In genomic region chr1:93755618-93756017, GRCm38 (mm10) we compare ENCODE assay signal across 9 mouse cellular contexts. TPM values are rescaled to one million over a fixed set of nuclear protein-coding genes. Genes with fewer than 3 reads are reported as not detected.
A peak's percentile ranks its signal among the peaks of the same experiment; 100 is the strongest.
DNase-seq lines count a peak whose midpoint lies in the region; ATAC-seq and TF ChIP-seq lines count a peak whose summit lies in the region.
"Had no signal": no experiment of that assay in that cellular context is flagged by ENCODE, and none has a peak within 500 bp of the region (broad histone marks: within the 10 kb centered on the region; RNA-seq: fewer than 3 reads in every experiment).

No protein-coding gene starts in this region.

- 24% methylated on average over 7 of the region's 7 CpGs for WGBS in forebrain, embryonic 15.5 days
- 26% methylated on average over 7 of the region's 7 CpGs for WGBS in liver, embryonic 13.5 days (ENCODE audit: insufficient replicate concordance)

- peaks cover 67% of the 10 kb centered on the region for H3K4me1 ChIP-seq in erythroblast, embryonic 14.5 days (ENCODE audit: control insufficient read depth)
- H3K4me1 ChIP-seq in forebrain, embryonic 15.5 days, result peaks cover 28% of the 10 kb centered on the region
- H3K4me1 ChIP-seq in liver, embryonic 13.5 days (replicated peaks), result peaks cover 69% of the 10 kb centered on the region

- peak overlapping the region; percentile 85 for H3K4me2 ChIP-seq in forebrain, embryonic 15.5 days (replicated peaks)
- H3K4me2 ChIP-seq in liver, embryonic 13.5 days, result peak overlapping the region; percentile 99

- no peak for ATAC-seq in erythroblast, adult 5-6 weeks (replicated peaks; ENCODE audit: low FRiP score, poor library complexity, severe bottlenecking)
- no peak for ATAC-seq in forebrain, embryonic 15.5 days (replicated peaks)
- ATAC-seq in liver, embryonic 13.5 days (ENCODE audit: low read depth), result no peak

- peaks cover 62% of the 10 kb centered on the region for H3K79me3 ChIP-seq in C2C12 (ENCODE audit: low read depth)

- no peak for DNase-seq in liver, embryonic 13.5 days
- no peak for DNase-seq in T-cell, adult 2 months (ENCODE audit: low spot score)
- DNase-seq in urinary bladder, postnatal 36 days (ENCODE audit: low spot score in 2 of 2), result no peak
- no peak for DNase-seq in left cerebral cortex, adult 9 months (ENCODE audit: low spot score in 2 of 2)
- DNase-seq: cerebellum, adult 11-12 months had no signal

- H3K9ac ChIP-seq in forebrain, embryonic 15.5 days (replicated peaks), result peak overlapping the region; percentile 73
- H3K9ac ChIP-seq in liver, embryonic 13.5 days, result peak overlapping the region; percentile 92

- no peak overlapping the region for H3K27ac ChIP-seq in forebrain, embryonic 15.5 days (replicated peaks)
- peak overlapping the region; percentile 95 for H3K27ac ChIP-seq in liver, embryonic 13.5 days

- no peak overlapping the region for H3ac ChIP-seq in C2C12 (ENCODE audit: control insufficient read depth, insufficient read length, low read depth)

- peaks cover 7% of the 10 kb centered on the region for H3K27me3 ChIP-seq in erythroblast, embryonic 14.5 days (ENCODE audit: control insufficient read depth)
- H3K27me3 ChIP-seq in C2C12 (ENCODE audit: control insufficient read depth, insufficient read depth, insufficient read length), result no peaks in the 10 kb centered on the region
- no peaks in the 10 kb centered on the region for H3K27me3 ChIP-seq in forebrain, embryonic 15.5 days
- no peaks in the 10 kb centered on the region for H3K27me3 ChIP-seq in liver, embryonic 13.5 days

- H3K79me2 ChIP-seq in C2C12 (ENCODE audit: control insufficient read depth, insufficient read depth), result peaks cover 97% of the 10 kb centered on the region

- no peaks in the 10 kb centered on the region for H3K9me3 ChIP-seq in erythroblast, embryonic 14.5 days (ENCODE audit: control insufficient read depth, low read length)
- H3K9me3 ChIP-seq in forebrain, embryonic 15.5 days, result no peaks in the 10 kb centered on the region
- no peaks in the 10 kb centered on the region for H3K9me3 ChIP-seq in liver, embryonic 13.5 days (replicated peaks)

- peak overlapping the region; percentile 97 for H3K4me3 ChIP-seq in erythroblast, embryonic 14.5 days (replicated peaks)
- peak overlapping the region; percentile 83 for H3K4me3 ChIP-seq in C2C12 (ENCODE audit: insufficient read depth, poor library complexity, severe bottlenecking)
- H3K4me3 ChIP-seq in forebrain, embryonic 15.5 days, result peak overlapping the region; percentile 98
- H3K4me3 ChIP-seq in liver, embryonic 13.5 days (replicated peaks), result peak overlapping the region; percentile 94

- no peak for TF ChIP-seq CTCF in C2C12 (IDR thresholded peaks at IDR 0.05; ENCODE audit: control insufficient read depth, insufficient read depth, insufficient read length)

- peaks cover 44% of the 10 kb centered on the region for H3K36me3 ChIP-seq in erythroblast, embryonic 14.5 days (ENCODE audit: control insufficient read depth)
- H3K36me3 ChIP-seq in C2C12 (ENCODE audit: control insufficient read depth, insufficient read depth), result no peaks in the 10 kb centered on the region
- H3K36me3 ChIP-seq in forebrain, embryonic 15.5 days, result peaks cover 1% of the 10 kb centered on the region; the same call in 1 of the 2 replicates
- peaks cover 2% of the 10 kb centered on the region for H3K36me3 ChIP-seq in liver, embryonic 13.5 days

TF ChIP-seq in C2C12, 6 proteins besides CTCF, POLR2A, EP300 and RAD21:
- TF ChIP-seq FOSL1 (IDR thresholded peaks at IDR 0.05; ENCODE audit: insufficient read depth, low read length, poor library complexity, severe bottlenecking) (no peak), CEBPB (IDR thresholded peaks at IDR 0.05; ENCODE audit: low read depth) (no peak), MYOD1 (IDR thresholded peaks at IDR 0.05; ENCODE audit: control insufficient read depth, insufficient read length, low read depth) (no peak), MYOG (IDR thresholded peaks at IDR 0.05; ENCODE audit: control insufficient read depth, extremely low read depth, insufficient read length) (no peak)

RNA-seq across cellular contexts. Expression of gene Thap4, which starts 1.0 kb away (rescaled TPM):
- 2.1 and 5.0 TPM in 2 replicates for polyA plus RNA-seq in erythroblast, embryonic 14.5 days (2012)
- 6.3 and 15.0 TPM in 2 replicates for total RNA-seq in erythroblast, adult 5-6 weeks (2015; ENCODE audit: low replicate concordance)
- 1.4 and 6.1 TPM in 2 replicates for total RNA-seq in erythroblast, adult 5-6 weeks (2017; ENCODE audit: low replicate concordance)
- 65.2 TPM for polyA plus RNA-seq in C2C12 (2012; fragmentation: generic; extraction: Trizol)
- polyA plus RNA-seq in forebrain, embryonic 15.5 days (2015; fragmentation: Nextera tagmentation; extraction: Ambion mirVana), result 43.1 and 47.4 TPM in 2 replicates
- polyA plus RNA-seq in liver, embryonic 13.5 days (2015; fragmentation: Nextera tagmentation; extraction: Ambion mirVana), result 16.1 TPM in 2 replicates

RNA-seq across cellular contexts. Expression of gene Atg4b, which starts 4.3 kb away (rescaled TPM):
- 4.0 and 4.6 TPM in 2 replicates for polyA plus RNA-seq in erythroblast, embryonic 14.5 days (2012)
- total RNA-seq in erythroblast, adult 5-6 weeks (2015; ENCODE audit: low replicate concordance), result 12.3 and 20.7 TPM in 2 replicates
- total RNA-seq in erythroblast, adult 5-6 weeks (2017; ENCODE audit: low replicate concordance), result 20.8 and 21.0 TPM in 2 replicates
- 43.4 TPM for polyA plus RNA-seq in C2C12 (2012; fragmentation: generic; extraction: Trizol)
- 104 and 106 TPM in 2 replicates for polyA plus RNA-seq in forebrain, embryonic 15.5 days (2015; fragmentation: Nextera tagmentation; extraction: Ambion mirVana)
- 64.6 and 76.8 TPM in 2 replicates for polyA plus RNA-seq in liver, embryonic 13.5 days (2015; fragmentation: Nextera tagmentation; extraction: Ambion mirVana)

RNA-seq across cellular contexts. Expression of gene Dtymk, which starts 46.1 kb away (rescaled TPM):
- polyA plus RNA-seq in erythroblast, embryonic 14.5 days (2012), result 8.8 and 10.0 TPM in 2 replicates
- total RNA-seq in erythroblast, adult 5-6 weeks (2015; ENCODE audit: low replicate concordance), result 41.9 and 43.5 TPM in 2 replicates
- 33.8 and 74.4 TPM in 2 replicates for total RNA-seq in erythroblast, adult 5-6 weeks (2017; ENCODE audit: low replicate concordance)
- polyA plus RNA-seq in C2C12 (2012; fragmentation: generic; extraction: Trizol), result 255 TPM
- polyA plus RNA-seq in forebrain, embryonic 15.5 days (2015; fragmentation: Nextera tagmentation; extraction: Ambion mirVana), result 183 and 192 TPM in 2 replicates
- 169 and 181 TPM in 2 replicates for polyA plus RNA-seq in liver, embryonic 13.5 days (2015; fragmentation: Nextera tagmentation; extraction: Ambion mirVana)

RNA-seq across cellular contexts. Expression of gene Ing5, which starts 48.1 kb away (rescaled TPM):
- 0.26 and 0.33 TPM in 2 replicates for polyA plus RNA-seq in erythroblast, embryonic 14.5 days (2012)
- 2.9 and 4.4 TPM in 2 replicates for total RNA-seq in erythroblast, adult 5-6 weeks (2015; ENCODE audit: low replicate concordance)
- total RNA-seq in erythroblast, adult 5-6 weeks (2017; ENCODE audit: low replicate concordance), result 7.5 and 11.7 TPM in 2 replicates
- polyA plus RNA-seq in C2C12 (2012; fragmentation: generic; extraction: Trizol), result 6.1 TPM
- 10.7 and 11.4 TPM in 2 replicates for polyA plus RNA-seq in forebrain, embryonic 15.5 days (2015; fragmentation: Nextera tagmentation; extraction: Ambion mirVana)
- 12.3 and 13.0 TPM in 2 replicates for polyA plus RNA-seq in liver, embryonic 13.5 days (2015; fragmentation: Nextera tagmentation; extraction: Ambion mirVana)

Comparison
In these comparisons a context has a peak if more than half of its experiments do, and no peak if none do; other contexts are left out.
1. RNA of gene Dtymk, which starts 46.1 kb away (polyA plus RNA-seq): 255 TPM in C2C12 (single experiment), 183 to 192 TPM in forebrain, embryonic 15.5 days and 169 to 181 TPM in liver, embryonic 13.5 days; 8.8 to 10.0 TPM in erythroblast, embryonic 14.5 days; every median in the first group is over 10 times any median in the second.
2. Peak in every context shown above with its lines, with median percentiles within 50 percentile points of each other: H3K4me3 ChIP-seq.